Mouse (Mus musculus) erythroblast, embryonic 14.5 days (primary cell): ENCODE results near the gene 4930558K02Rik.

ENCODE experiments used
- GATA1 ChIP-seq: IDR thresholded peaks from 2 replicates; pipeline ENCODE4 v1.6.1; 2012; ENCODE audit warnings: low read length, inconsistent platforms, mixed read lengths
- TAL1 ChIP-seq: IDR thresholded peaks from 3 replicates; pipeline ENCODE4 v1.6.1; 2012; ENCODE audit warnings: low read length, inconsistent platforms, mixed read lengths

- TF ChIP-seq GATA1: no peak
- TF ChIP-seq TAL1: no peak
Observed at GRCm38 (mm10) chr1:161919594-161919993, 59.8 kb downstream of the 4930558K02Rik start.
